Comparison of ENCODE assay signal across 13 mouse cellular contexts in genomic region chr12:29538456-29538855, GRCm38 (mm10). TPM values are rescaled to one million over a fixed set of nuclear protein-coding genes. Genes with fewer than 3 reads are reported as not detected.
DNase-seq lines count a peak whose midpoint lies in the region; ATAC-seq and TF ChIP-seq lines count a peak whose summit lies in the region.
"Had no signal": no experiment of that assay in that cellular context is flagged by ENCODE, and none has a peak within 500 bp of the region (broad histone marks: within the 10 kb centered on the region; RNA-seq: fewer than 3 reads in every experiment).

No protein-coding gene starts in this region.

- H3K9ac ChIP-seq in midbrain, embryonic 13.5 days (replicated peaks) = peak overlapping the region; percentile 81
- no peak overlapping the region for H3K9ac ChIP-seq in lung, postnatal 0 days (replicated peaks; ENCODE audit: low read depth)
- H3K9ac ChIP-seq: liver, embryonic 14.5 days had no signal

- H3K9me3 ChIP-seq in heart, embryonic 10.5 days = no peaks in the 10 kb centered on the region
- no peaks in the 10 kb centered on the region for H3K9me3 ChIP-seq in midbrain, embryonic 13.5 days
- no peaks in the 10 kb centered on the region for H3K9me3 ChIP-seq in lung, postnatal 0 days (ENCODE audit: low read length)

- H3K4me2 ChIP-seq in midbrain, embryonic 13.5 days (replicated peaks) = peak overlapping the region; percentile 66
- H3K4me2 ChIP-seq in lung, postnatal 0 days (replicated peaks; ENCODE audit: low read depth, low read length) = no peak overlapping the region

- TF ChIP-seq CTCF in lung, postnatal 0 days (IDR thresholded peaks at IDR 0.05) = no peak

- peaks cover 46% of the 10 kb centered on the region for H3K27me3 ChIP-seq in heart, embryonic 10.5 days (ENCODE audit: insufficient read depth, poor library complexity, severe bottlenecking)
- peaks cover 12% of the 10 kb centered on the region; the same call in 1 of the 2 replicates for H3K27me3 ChIP-seq in midbrain, embryonic 13.5 days
- H3K27me3 ChIP-seq in lung, postnatal 0 days (replicated peaks; ENCODE audit: insufficient read depth, low read length) = no peaks in the 10 kb centered on the region; the same call in 1 of the 2 replicates

- WGBS in heart, embryonic 10.5 days = 70% methylated on average over 11 of the region's 11 CpGs
- 58% methylated on average over 11 of the region's 11 CpGs for WGBS in midbrain, embryonic 13.5 days
- WGBS in lung, postnatal 0 days = 62% methylated on average over 11 of the region's 11 CpGs

- H3K4me3 ChIP-seq in heart, embryonic 10.5 days = no peak overlapping the region
- peak overlapping the region; percentile 51 for H3K4me3 ChIP-seq in midbrain, embryonic 13.5 days (replicated peaks)
- no peak overlapping the region for H3K4me3 ChIP-seq in lung, postnatal 0 days (ENCODE audit: low read depth, low read length)

- no peaks in the 10 kb centered on the region for H3K36me3 ChIP-seq in heart, embryonic 10.5 days
- no peaks in the 10 kb centered on the region for H3K36me3 ChIP-seq in midbrain, embryonic 13.5 days
- H3K36me3 ChIP-seq in lung, postnatal 0 days (ENCODE audit: insufficient read depth, low read length) = no peaks in the 10 kb centered on the region

- ATAC-seq in midbrain, embryonic 13.5 days = peak; percentile 46; the same call in 1 of the 2 replicates
- ATAC-seq in lung, postnatal 0 days = no peak

- no peak overlapping the region for H3K27ac ChIP-seq in heart, embryonic 10.5 days
- peak overlapping the region; percentile 85 for H3K27ac ChIP-seq in midbrain, embryonic 13.5 days
- no peak overlapping the region for H3K27ac ChIP-seq in lung, postnatal 0 days (ENCODE audit: low read length)
- H3K27ac ChIP-seq: kidney, postnatal 0 days; liver, embryonic 14.5 days had no signal

- no peak for TF ChIP-seq EP300 in lung, postnatal 0 days (IDR thresholded peaks at IDR 0.05)

- peaks cover 6% of the 10 kb centered on the region; the same call in 1 of the 2 replicates for H3K4me1 ChIP-seq in heart, embryonic 10.5 days
- peaks cover 74% of the 10 kb centered on the region for H3K4me1 ChIP-seq in midbrain, embryonic 13.5 days (replicated peaks)
- H3K4me1 ChIP-seq in lung, postnatal 0 days (ENCODE audit: insufficient read depth, low read depth, low read length) = no peaks in the 10 kb centered on the region

- intact Hi-C loops in heart, postnatal 36 days (cut with DNase I) = no loop called here

- DNase-seq in heart, embryonic 10.5 days (ENCODE audit: low spot score) = peak; percentile 66
- no peak for DNase-seq in heart, postnatal 36 days
- DNase-seq in cerebellum, adult 11 months = peak; percentile 51
- DNase-seq in cerebellum, postnatal 36 days = peak; percentile 53 to 61
- no peak for DNase-seq in urinary bladder, postnatal 10 days (ENCODE audit: low spot score)
- no peak for DNase-seq in layer of hippocampus, postnatal 25 days (ENCODE audit: extremely low spot score in 1 of 2, low spot score in 1 of 2)
- no peak for DNase-seq in lung, postnatal 0 days (ENCODE audit: low spot score)
- DNase-seq: heart, postnatal 14 days; spleen, adult 18-20 months; thymus, adult 2 months had no signal

RNA-seq across cellular contexts. Expression of gene Myt1l, which starts 10.3 kb away (rescaled TPM):
- not detected in 2 replicates for polyA plus RNA-seq in heart, embryonic 10.5 days (2016; fragmentation: Nextera tagmentation; extraction: Ambion mirVana)
- under 1 TPM in 1 of 2 experiments, not detected in 1; 0.16 TPM for total RNA-seq in heart, postnatal 36 days (2021)
- polyA plus RNA-seq in midbrain, embryonic 13.5 days (2015; fragmentation: Nextera tagmentation; extraction: Ambion mirVana) = 177 and 191 TPM in 2 replicates
- total RNA-seq in layer of hippocampus, postnatal 25 days (2021) = 100 to 1,000 TPM; 202 to 240 TPM
- polyA plus RNA-seq in lung, postnatal 0 days (2015; fragmentation: Nextera tagmentation; extraction: Ambion mirVana) = not detected in 2 replicates
- total RNA-seq: heart, postnatal 14 days had no signal
- polyA plus RNA-seq: liver, embryonic 14.5 days had no signal

Comparison
In these comparisons a context has a peak if more than half of its experiments do, and no peak if none do; other contexts are left out.
1. DNase-seq: peak in heart, embryonic 10.5 days (single experiment), cerebellum, adult 11 months (single experiment) and cerebellum, postnatal 36 days (2 of 2); none in heart, postnatal 36 days (0 of 2), urinary bladder, postnatal 10 days (single experiment), layer of hippocampus, postnatal 25 days (0 of 2) and lung, postnatal 0 days (single experiment).
2. RNA of gene Myt1l, which starts 10.3 kb away (polyA plus RNA-seq): 177 to 191 TPM in midbrain, embryonic 13.5 days; not detected in heart, embryonic 10.5 days and not detected in lung, postnatal 0 days; every median in the first group is over 100 times any median in the second.